Mouse (Mus musculus) midbrain, postnatal 0 days (tissue): ENCODE measurements around the gene Arhgap18. TPM values are rescaled to one million over a fixed set of nuclear protein-coding genes. Genes with fewer than 3 reads are reported as not detected.

Source experiments
- ATAC-seq: fragments of 200-750 bp; cut with Nextera tagmentation; 2 replicates; pipeline ENCODE4 v1.8.0; 2017; ENCODE audit warnings: moderate number of reproducible peaks, mild to moderate bottlenecking, moderate TSS enrichment, moderate library complexity; ENCODE audit not compliant: low FRiP score
- DNase-seq: peaks from one replicate; pipeline ENCODE4 v3.0.0-alpha.2; 2015; ENCODE audit warnings: low spot score
- H3K27ac ChIP-seq: fragments of 300-500 bp; sonication (generic); 2 replicates; pipeline ENCODE4 v1.5.1; 2014; ENCODE audit warnings: low read depth, mild to moderate bottlenecking, low read length, mixed read lengths
- H3K27me3 ChIP-seq: fragments of 300-500 bp; sonication (generic); 2 replicates; pipeline ENCODE4 v1.6.1; 2014; ENCODE audit warnings: low read length, control low read depth, mixed read lengths; ENCODE audit not compliant: insufficient read depth
- H3K36me3 ChIP-seq: fragments of 300-500 bp; sonication (generic); 2 replicates; pipeline ENCODE4 v1.6.1; 2014; ENCODE audit warnings: low read length, control low read depth, mixed read lengths; ENCODE audit not compliant: insufficient read depth
- H3K4me1 ChIP-seq: fragments of 300-500 bp; sonication (generic); 2 replicates; pipeline ENCODE4 v1.6.1; 2014; ENCODE audit warnings: mild to moderate bottlenecking, control low read depth, antibody characterized with exemption, low read length, mixed read lengths; ENCODE audit not compliant: insufficient read depth
- H3K4me2 ChIP-seq: fragments of 300-500 bp; sonication (generic); 2 replicates; pipeline ENCODE4 v1.6.1; 2014; ENCODE audit warnings: low read depth, mild to moderate bottlenecking, low read length, mixed read lengths; ENCODE audit not compliant: poor library complexity, severe bottlenecking
- H3K4me3 ChIP-seq: fragments of 300-500 bp; sonication (generic); 2 replicates; pipeline ENCODE4 v1.5.1; 2014; ENCODE audit warnings: low read depth, mild to moderate bottlenecking, low read length, moderate library complexity
- H3K9ac ChIP-seq: fragments of 300-500 bp; sonication (generic); replicated peaks from 2 replicates; pipeline ENCODE4 v1.6.1; 2014; ENCODE audit warnings: mild to moderate bottlenecking, low read length, moderate library complexity, mixed read lengths; ENCODE audit not compliant: poor library complexity, severe bottlenecking
- H3K9me3 ChIP-seq: fragments of 300-500 bp; sonication (generic); 2 replicates; pipeline ENCODE4 v1.6.1; 2016; ENCODE audit warnings: low read length, control low read depth
- CTCF ChIP-seq: IDR thresholded peaks from 2 replicates; pipeline ENCODE4 v1.5.1; 2016; ENCODE audit warnings: antibody characterized with exemption, mild to moderate bottlenecking
- WGBS: fragments of 180-500 bp; shearing (Covaris S2); extraction: QIAGEN DNeasy Blood & Tissue Kit; methylation state at CpG from one replicate; pipeline ENCODE4 v1.1.7; 2014; 5-methylcytosine and 5-hydroxymethylcytosine counted together
- polyA plus RNA-seq: library from polyadenylated mRNA; unstranded; fragments of >200 nt; fragmentation: Nextera tagmentation; extraction: Ambion mirVana; gene quantifications from 2 replicates; pipeline ENCODE4 v1.2.1, GENCODE M21; 2015
- total RNA-seq: library from RNA; depleted of rRNA; stranded (reverse); fragments of >200 nt; gene quantifications from 2 replicates; pipeline ENCODE4 v1.2.3, GENCODE M21; 2014

Arhgap18 gene
- total and polyA plus RNA-seq, 2 experiments from 2014 or later, result 8.7 to 9.8 TPM

GRCm38 (mm10) chr10:26772624-26773540 is 19.7 kb downstream of the Arhgap18 start:
- Histone ChIP-seq H3K9ac (peak overlapping the region; percentile 51), H3K4me1 (peaks cover 4% of the 10 kb centered on the region; the same call in 1 of the 2 replicates), H3K27me3 (no peaks in the 10 kb centered on the region), H3K9me3 (no peaks in the 10 kb centered on the region), H3K27ac (peak overlapping the region; percentile 80), H3K36me3 (no peaks in the 10 kb centered on the region), H3K4me3 (peak overlapping the region; percentile 54), H3K4me2 (peak overlapping the region; percentile 63)
- no peak for TF ChIP-seq CTCF
- under 1% methylated on average over 22 of the region's 22 CpGs for WGBS
- ATAC-seq (peak; percentile 79), DNase-seq (peak; percentile 90)

- Histone ChIP-seq H3K36me3 (no peaks in the 10 kb centered on the region), H3K4me1 (peaks cover 4% of the 10 kb centered on the region; the same call in 1 of the 2 replicates), H3K4me3 (peak overlapping the region; percentile 54), H3K27ac (peak overlapping the region; percentile 80), H3K27me3 (no peaks in the 10 kb centered on the region), H3K9me3 (no peaks in the 10 kb centered on the region), H3K4me2 (peak overlapping the region; percentile 63), H3K9ac (0 out of 2 replicates have a peak overlapping the region, but pooled peaks have one; percentile 51)
- no peak for TF ChIP-seq CTCF
- ATAC-seq (no peak), DNase-seq (no peak)
- 21% methylated on average over 5 of the region's 5 CpGs for WGBS
These were observed 20.3 kb downstream of the Arhgap18 start for GRCm38 (mm10) chr10:26773541-26773940.

GRCm38 (mm10) chr10:26774266-26774665 is 21.0 kb downstream of the Arhgap18 start:
- WGBS, result 78% methylated on average over 1 of the region's 1 CpGs
- no peak for TF ChIP-seq CTCF
- no peak overlapping the region for H3K4me3 ChIP-seq
- H3K27ac ChIP-seq, result no peak overlapping the region
- H3K4me1 ChIP-seq, result peaks cover 4% of the 10 kb centered on the region; the same call in 1 of the 2 replicates
- H3K9me3 ChIP-seq, result no peaks in the 10 kb centered on the region
- peak overlapping the region; percentile 63; the same call in 1 of the 2 replicates for H3K4me2 ChIP-seq
- no peak overlapping the region for H3K9ac ChIP-seq
- DNase-seq (no peak), ATAC-seq (no peak)
- H3K36me3 ChIP-seq, result no peaks in the 10 kb centered on the region
- no peaks in the 10 kb centered on the region for H3K27me3 ChIP-seq

- Histone ChIP-seq H3K4me2 (no peak overlapping the region), H3K9ac (no peak overlapping the region), H3K4me3 (no peak overlapping the region), H3K27ac (no peak overlapping the region), H3K4me1 (peaks cover 4% of the 10 kb centered on the region; the same call in 1 of the 2 replicates), H3K9me3 (no peaks in the 10 kb centered on the region), H3K36me3 (no peaks in the 10 kb centered on the region), H3K27me3 (no peaks in the 10 kb centered on the region)
- ATAC-seq (no peak), DNase-seq (no peak)
- TF ChIP-seq CTCF, result no peak
These were observed 23.2 kb downstream of the Arhgap18 start for GRCm38 (mm10) chr10:26776443-26776842.

- ATAC-seq, result no peak
- no peaks in the 10 kb centered on the region for H3K36me3 ChIP-seq
- H3K4me1 ChIP-seq, result no peaks in the 10 kb centered on the region
- H3K9ac ChIP-seq, result no peak overlapping the region
- no peaks in the 10 kb centered on the region for H3K9me3 ChIP-seq
- no peak overlapping the region for H3K27ac ChIP-seq
- no peak overlapping the region for H3K4me2 ChIP-seq
- TF ChIP-seq CTCF, result no peak
- no peaks in the 10 kb centered on the region for H3K27me3 ChIP-seq
- no peak for DNase-seq
- 83% methylated on average over 3 of the region's 3 CpGs for WGBS
- no peak overlapping the region for H3K4me3 ChIP-seq
These were observed 27.4 kb downstream of the Arhgap18 start for GRCm38 (mm10) chr10:26780581-26780980.

GRCm38 (mm10) chr10:26789680-26790079 is 36.5 kb downstream of the Arhgap18 start:
- H3K9ac ChIP-seq, result no peak overlapping the region
- no peaks in the 10 kb centered on the region for H3K36me3 ChIP-seq
- H3K4me1 ChIP-seq, result no peaks in the 10 kb centered on the region
- H3K4me3 ChIP-seq, result no peak overlapping the region
- no peak overlapping the region for H3K4me2 ChIP-seq
- 88% methylated on average over 2 of the region's 2 CpGs for WGBS
- H3K27me3 ChIP-seq, result no peaks in the 10 kb centered on the region
- TF ChIP-seq CTCF, result no peak
- H3K9me3 ChIP-seq, result no peaks in the 10 kb centered on the region
- ATAC-seq, result no peak
- H3K27ac ChIP-seq, result no peak overlapping the region
- DNase-seq, result no peak
